Mouse (Mus musculus): ENCODE measurements at regions not wholly inside any gene's neighbourhood (a gene's known extent, or its start where the extent isn't known, plus 50 kb on each side); places are given as distances from the start of the nearest gene placed in this dataset.
"Not testable (repeated sequence)": the region's sequence is repeated elsewhere in the genome, so short reads cannot be mapped to it uniquely, and the experiment has no call there.

DNA sequence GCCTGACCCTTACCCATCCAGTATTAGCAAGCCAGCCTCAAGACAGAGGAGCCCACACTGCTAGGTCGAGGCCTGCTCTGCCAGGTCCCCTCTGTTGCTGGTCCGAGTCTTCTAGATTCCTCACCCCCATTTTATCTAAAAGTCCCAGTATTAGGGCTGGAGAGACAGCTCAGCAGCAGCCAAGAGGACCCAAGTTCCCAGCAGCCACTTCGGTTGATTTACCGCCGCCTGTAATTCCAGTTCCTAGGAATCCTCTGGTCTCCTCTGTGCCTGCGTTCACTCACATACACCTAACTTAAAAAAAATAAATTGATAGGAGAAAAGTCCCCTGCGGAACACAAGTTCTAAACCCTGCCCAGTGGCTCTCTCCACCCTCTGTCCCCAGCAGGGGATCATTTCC lies 138.9 kb upstream of the Ubl3 start:
- H3K27me3 ChIP-seq, result no peaks in the 10 kb centered on the region
- H3K4me2 ChIP-seq, result no peak overlapping the region
- H3K4me3 ChIP-seq, result no peak overlapping the region
- peaks cover 37% of the 10 kb centered on the region for H3K4me1 ChIP-seq (replicated peaks)
- 77% methylated on average over 7 of the region's 7 CpGs for WGBS
- no peak for ATAC-seq (ENCODE audit: low FRiP score, low read depth)
- peak overlapping the region; percentile 36 for H3K27ac ChIP-seq (replicated peaks)
- H3K9me3 ChIP-seq, result no peaks in the 10 kb centered on the region
- no peaks in the 10 kb centered on the region for H3K36me3 ChIP-seq
- H3K9ac ChIP-seq, result no peak overlapping the region

DNA sequence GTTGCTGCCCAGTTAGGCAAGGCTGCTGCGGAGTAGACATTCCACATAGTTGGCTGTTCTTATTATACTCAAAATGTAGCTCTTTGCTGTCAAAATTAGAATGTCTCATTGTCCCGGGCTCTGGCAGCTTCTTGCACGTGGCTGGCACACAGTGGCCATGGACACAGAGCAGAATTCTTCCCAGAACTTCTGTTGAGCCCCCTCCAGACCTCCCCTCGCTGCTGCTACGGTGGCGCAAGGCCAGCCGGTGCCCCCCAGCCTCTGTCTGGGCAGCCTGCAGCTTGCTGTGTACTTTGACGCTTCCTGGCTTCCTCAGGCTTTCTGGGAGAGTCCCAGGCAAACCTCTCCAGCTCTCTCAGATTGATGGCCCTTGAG lies 138.2 kb upstream of the Ubl3 start:
- ATAC-seq (ENCODE audit: low FRiP score, low read depth), result peak; percentile 77; the same call in 1 of the 2 replicates
- H3K36me3 ChIP-seq, result no peaks in the 10 kb centered on the region
- H3K9me3 ChIP-seq, result no peaks in the 10 kb centered on the region
- WGBS, result 50% methylated on average over 8 of the region's 8 CpGs
- peak overlapping the region; percentile 36 for H3K27ac ChIP-seq (replicated peaks)
- peaks cover 37% of the 10 kb centered on the region for H3K4me1 ChIP-seq (replicated peaks)
- H3K4me2 ChIP-seq, result no peak overlapping the region
- no peaks in the 10 kb centered on the region for H3K27me3 ChIP-seq
- no peak overlapping the region for H3K4me3 ChIP-seq
- no peak overlapping the region for H3K9ac ChIP-seq

DNA sequence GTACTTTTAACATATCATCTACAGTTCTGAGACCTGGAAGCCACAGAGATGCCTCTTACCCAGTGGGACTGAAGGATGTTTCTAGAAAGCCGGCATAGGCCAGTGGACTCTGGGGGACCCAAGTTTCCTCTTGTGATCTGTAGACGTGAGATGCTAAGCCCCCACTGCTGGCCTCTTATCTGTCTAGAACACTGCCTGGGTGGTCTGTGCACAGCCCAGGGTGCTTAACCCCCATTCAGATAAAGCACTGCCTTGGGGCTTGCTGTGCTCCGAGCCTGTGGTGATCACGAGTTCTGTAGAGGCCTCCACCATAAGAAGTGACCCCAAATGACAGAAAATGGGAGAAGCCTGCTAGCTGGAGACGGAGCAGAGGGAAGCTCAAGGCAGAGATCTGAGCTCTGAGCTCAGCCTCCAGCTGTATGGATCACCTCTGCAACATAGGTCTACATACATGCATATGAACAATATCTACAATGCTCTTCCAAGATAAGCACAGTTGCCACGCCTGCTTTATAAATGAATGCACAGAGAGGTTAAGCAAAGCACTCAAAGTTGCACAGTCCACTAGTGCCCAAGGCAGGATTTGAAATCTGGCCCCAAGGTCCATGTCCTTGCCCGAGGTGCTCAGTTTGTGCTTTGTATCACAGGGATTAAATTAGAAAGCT lies 137.7 kb upstream of the Ubl3 start:
- WGBS, result 73% methylated on average over 7 of the region's 7 CpGs
- no peaks in the 10 kb centered on the region for H3K36me3 ChIP-seq
- no peak overlapping the region for H3K27ac ChIP-seq (replicated peaks)
- H3K4me2 ChIP-seq, result no peak overlapping the region
- H3K4me1 ChIP-seq (replicated peaks), result peaks cover 37% of the 10 kb centered on the region
- H3K9ac ChIP-seq, result no peak overlapping the region
- no peak overlapping the region for H3K4me3 ChIP-seq
- no peaks in the 10 kb centered on the region for H3K27me3 ChIP-seq
- no peaks in the 10 kb centered on the region for H3K9me3 ChIP-seq
- no peak; the same call in 1 of the 2 replicates for ATAC-seq (ENCODE audit: low FRiP score, low read depth)

DNA sequence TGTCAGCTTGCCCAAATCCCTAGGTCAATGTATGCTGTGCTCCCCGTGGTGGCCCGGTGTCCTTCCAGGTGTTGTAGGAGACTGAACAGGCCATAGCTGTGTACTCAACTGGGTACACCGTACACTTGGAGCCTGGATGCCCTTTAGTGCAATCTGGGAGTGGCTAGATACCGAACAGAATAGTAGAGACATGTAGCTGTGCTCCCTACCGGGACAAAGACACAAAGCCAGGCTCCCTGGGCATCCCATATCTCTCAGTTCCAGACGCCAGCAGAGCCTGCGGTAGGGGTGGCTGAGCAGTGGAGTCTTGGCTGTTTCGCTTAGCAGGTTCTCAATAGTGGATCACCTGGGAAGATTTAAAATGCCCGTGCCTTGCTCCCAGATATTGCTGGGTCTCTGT lies 136.7 kb upstream of the Ubl3 start:
- Histone ChIP-seq H3K9me3 (no peaks in the 10 kb centered on the region), H3K9ac (no peak overlapping the region), H3K4me1 (replicated peaks) (peaks cover 37% of the 10 kb centered on the region), H3K36me3 (no peaks in the 10 kb centered on the region), H3K27me3 (no peaks in the 10 kb centered on the region), H3K4me3 (no peak overlapping the region), H3K27ac (replicated peaks) (no peak overlapping the region), H3K4me2 (no peak overlapping the region)
- no peak for ATAC-seq (ENCODE audit: low FRiP score, low read depth)
- WGBS, result 82% methylated on average over 9 of the region's 9 CpGs

DNA sequence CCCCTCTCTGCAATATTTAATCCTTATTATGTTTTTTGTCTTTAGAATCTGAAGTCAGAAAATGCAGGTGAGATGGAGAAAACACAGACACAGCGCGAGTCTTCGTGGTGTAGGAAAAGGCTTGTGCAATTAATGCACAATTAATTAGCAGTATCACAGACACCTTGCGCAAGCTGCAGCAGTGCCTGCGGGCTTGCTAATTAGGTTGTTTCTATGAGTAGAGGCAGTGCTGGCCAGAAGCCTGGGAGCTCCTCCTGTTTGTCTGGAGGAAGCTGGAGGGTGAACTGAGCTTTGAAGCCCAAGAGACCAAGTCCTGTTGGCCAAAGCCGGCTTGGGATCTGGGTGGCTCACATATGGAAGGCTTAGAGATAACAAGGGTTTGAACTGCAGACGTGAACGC lies 135.9 kb upstream of the Ubl3 start:
- Histone ChIP-seq H3K27me3 (no peaks in the 10 kb centered on the region), H3K4me2 (no peak overlapping the region), H3K36me3 (no peaks in the 10 kb centered on the region), H3K4me1 (replicated peaks) (peaks cover 37% of the 10 kb centered on the region), H3K9me3 (no peaks in the 10 kb centered on the region), H3K27ac (replicated peaks) (0 out of 2 replicates have a peak overlapping the region, but pooled peaks have one; percentile 3), H3K9ac (no peak overlapping the region), H3K4me3 (no peak overlapping the region)
- ATAC-seq (ENCODE audit: low FRiP score, low read depth), result peak; percentile 31; the same call in 1 of the 2 replicates
- WGBS, result 43% methylated on average over 8 of the region's 8 CpGs

DNA sequence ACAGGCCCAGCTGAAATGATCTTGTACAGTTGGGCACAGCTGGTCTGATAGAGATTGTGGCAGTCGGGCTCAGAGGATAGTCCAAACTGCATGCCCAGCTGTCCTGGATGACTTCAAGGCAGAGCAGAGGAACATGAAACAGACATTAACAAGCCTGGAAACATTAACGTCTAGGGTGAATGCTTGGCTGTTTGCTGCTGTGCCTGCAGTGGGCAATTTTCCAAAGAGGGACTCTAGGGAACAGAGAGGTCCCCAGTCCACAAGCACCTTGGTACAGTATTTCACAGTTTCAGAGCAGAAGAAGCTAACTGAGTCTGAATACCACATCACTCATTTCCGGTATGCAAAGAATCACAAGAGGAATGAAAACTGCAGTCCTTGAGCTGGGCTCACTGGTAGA lies 135.2 kb upstream of the Ubl3 start:
- ATAC-seq (ENCODE audit: low FRiP score, low read depth), result no peak
- H3K27ac ChIP-seq (replicated peaks), result 0 out of 2 replicates have a peak overlapping the region, but pooled peaks have one; percentile 3
- no peak overlapping the region for H3K4me2 ChIP-seq
- whole genome bisulfite sequencing, result 41% methylated on average over 3 of the region's 3 CpGs
- no peaks in the 10 kb centered on the region for H3K9me3 ChIP-seq
- peaks cover 31% of the 10 kb centered on the region for H3K4me1 ChIP-seq (replicated peaks)
- H3K9ac ChIP-seq, result no peak overlapping the region
- no peaks in the 10 kb centered on the region for H3K36me3 ChIP-seq
- no peaks in the 10 kb centered on the region for H3K27me3 ChIP-seq
- H3K4me3 ChIP-seq, result no peak overlapping the region

DNA sequence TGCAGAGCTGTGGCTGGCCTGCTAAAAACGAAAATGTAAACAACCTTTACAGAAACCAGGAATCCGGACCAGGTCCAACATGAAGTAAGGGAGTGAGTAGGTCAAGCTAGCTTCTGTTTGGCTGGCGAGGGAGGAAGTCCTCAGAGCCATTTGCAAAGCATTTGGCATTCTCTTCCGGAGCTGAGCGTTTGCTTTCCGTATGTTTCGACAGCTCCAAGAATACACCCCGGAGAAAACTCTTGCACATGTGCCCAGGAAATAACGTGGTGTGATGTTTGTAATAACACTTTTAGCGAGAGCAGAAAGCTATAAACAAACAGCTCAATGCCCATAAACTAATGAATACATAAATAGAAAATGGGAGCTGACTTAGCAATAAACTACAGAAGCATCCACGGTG lies 131.6 kb upstream of the Ubl3 start:
- Histone ChIP-seq H3K9ac (no peak overlapping the region), H3K4me2 (no peak overlapping the region), H3K36me3 (no peaks in the 10 kb centered on the region), H3K27ac (replicated peaks) (no peak overlapping the region), H3K27me3 (no peaks in the 10 kb centered on the region), H3K9me3 (no peaks in the 10 kb centered on the region), H3K4me3 (no peak overlapping the region), H3K4me1 (replicated peaks) (peaks cover 16% of the 10 kb centered on the region; the same call in 1 of the 2 replicates)
- 63% methylated on average over 11 of the region's 11 CpGs for WGBS
- no peak for ATAC-seq (ENCODE audit: low FRiP score, low read depth)

DNA sequence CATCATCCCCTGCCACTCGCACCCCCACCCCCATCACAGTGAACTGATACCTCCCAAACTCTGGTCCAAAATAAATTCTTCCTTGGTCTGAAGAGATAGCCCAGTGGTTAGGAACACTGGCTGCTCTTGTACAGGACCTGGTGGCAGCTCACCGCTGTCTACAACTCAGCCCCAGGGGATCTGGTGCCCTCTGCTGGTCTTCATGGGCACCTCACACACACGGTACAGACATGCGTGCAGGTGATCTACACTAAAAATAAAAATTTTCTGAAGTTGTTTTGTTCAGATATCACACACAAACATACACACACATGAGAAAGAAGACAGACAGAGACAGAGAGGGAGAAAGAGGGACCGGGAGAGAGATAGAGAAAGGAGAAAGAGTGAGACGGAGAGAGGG lies 130.0 kb upstream of the Ubl3 start:
- H3K9ac ChIP-seq, result no peak overlapping the region
- no peaks in the 10 kb centered on the region for H3K27me3 ChIP-seq
- H3K9me3 ChIP-seq, result no peaks in the 10 kb centered on the region
- H3K4me3 ChIP-seq, result no peak overlapping the region
- H3K4me2 ChIP-seq, result no peak overlapping the region
- H3K4me1 ChIP-seq (replicated peaks), result no peaks in the 10 kb centered on the region
- no peak for ATAC-seq (ENCODE audit: low FRiP score, low read depth)
- no peak overlapping the region for H3K27ac ChIP-seq (replicated peaks)
- WGBS, result 94% methylated on average over 6 of the region's 6 CpGs
- no peaks in the 10 kb centered on the region for H3K36me3 ChIP-seq

DNA sequence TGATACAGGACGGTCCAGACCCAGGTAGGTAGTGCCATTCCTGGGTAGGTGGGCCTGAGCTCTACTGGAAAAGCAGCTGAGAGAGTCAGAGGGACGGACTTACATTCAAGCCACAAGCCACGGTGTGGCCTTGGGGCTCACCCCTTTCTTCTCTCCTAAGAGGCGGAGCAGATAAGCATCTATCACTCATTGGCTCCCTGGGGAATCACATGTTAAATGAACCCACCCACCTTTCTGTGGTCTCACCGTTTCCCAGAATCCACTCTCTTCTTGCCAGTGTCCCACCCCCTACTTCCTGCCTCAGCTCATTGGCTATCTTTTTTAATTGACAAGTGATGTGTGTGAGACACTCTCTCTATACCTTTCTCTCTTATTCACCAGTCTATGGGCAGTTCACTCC lies 127.8 kb upstream of the Ubl3 start:
- Histone ChIP-seq H3K4me1 (replicated peaks) (no peaks in the 10 kb centered on the region), H3K4me2 (no peak overlapping the region), H3K36me3 (no peaks in the 10 kb centered on the region), H3K4me3 (no peak overlapping the region), H3K27me3 (no peaks in the 10 kb centered on the region), H3K9ac (no peak overlapping the region), H3K27ac (replicated peaks) (no peak overlapping the region), H3K9me3 (no peaks in the 10 kb centered on the region)
- 88% methylated on average over 5 of the region's 5 CpGs for WGBS
- ATAC-seq (ENCODE audit: low FRiP score, low read depth), result no peak

DNA sequence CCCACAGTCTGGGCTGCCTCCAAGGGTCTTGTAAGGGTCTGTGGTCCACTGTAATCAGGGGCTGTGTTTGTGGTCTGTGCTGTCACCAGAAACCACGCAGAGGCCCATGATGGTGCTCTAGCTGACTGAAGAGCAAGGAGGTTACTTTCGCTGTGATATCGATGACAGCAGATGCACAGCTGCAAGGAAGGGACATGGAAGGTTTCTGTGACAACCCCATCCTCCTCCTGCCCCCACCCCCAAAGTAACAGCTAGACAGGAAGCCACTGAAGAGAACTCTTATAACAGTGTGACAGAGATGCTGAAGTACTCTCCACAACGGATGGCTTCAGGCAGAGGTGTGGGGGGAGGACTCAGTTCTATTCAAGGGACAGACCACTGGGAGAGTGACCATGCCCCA lies 127.0 kb upstream of the Ubl3 start:
- Histone ChIP-seq H3K9me3 (no peaks in the 10 kb centered on the region), H3K27me3 (no peaks in the 10 kb centered on the region), H3K4me1 (replicated peaks) (no peaks in the 10 kb centered on the region), H3K36me3 (no peaks in the 10 kb centered on the region), H3K4me2 (no peak overlapping the region), H3K9ac (no peak overlapping the region), H3K27ac (replicated peaks) (no peak overlapping the region), H3K4me3 (no peak overlapping the region)
- no peak for ATAC-seq (ENCODE audit: low FRiP score, low read depth)
- WGBS, result 91% methylated on average over 4 of the region's 4 CpGs

DNA sequence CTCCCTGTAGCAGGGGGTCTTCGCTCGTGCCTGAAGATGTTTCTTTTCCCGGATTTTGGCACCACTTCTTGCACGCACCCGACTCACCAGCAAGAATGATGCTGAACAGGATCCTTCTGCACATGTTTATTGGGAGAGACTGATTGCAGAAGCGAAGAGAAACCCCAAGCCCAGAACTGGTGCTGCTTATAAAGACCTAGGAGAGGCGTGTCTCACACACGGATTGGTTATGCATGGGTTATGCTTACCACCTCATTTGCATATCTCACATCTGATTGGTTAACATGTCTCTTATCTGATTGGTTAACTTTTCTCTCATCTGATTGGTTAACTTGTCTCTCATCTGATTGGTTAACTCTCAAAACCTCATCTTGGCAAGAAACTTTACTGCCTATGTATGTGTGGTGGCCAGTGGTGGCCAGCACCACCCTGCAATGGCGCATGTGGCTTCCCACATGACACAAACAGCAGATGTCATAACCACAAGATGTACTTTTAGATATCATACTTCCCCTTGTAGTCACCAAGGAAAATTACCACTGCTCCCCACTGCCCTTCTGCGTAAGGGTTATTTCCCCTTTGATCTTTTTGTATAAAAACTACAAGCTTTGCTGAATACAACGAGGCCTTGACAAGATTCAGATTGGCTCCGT lies 125.8 kb upstream of the Ubl3 start:
- H3K4me1 ChIP-seq (replicated peaks); H3K9me3 ChIP-seq; H3K27me3 ChIP-seq; H3K36me3 ChIP-seq; ATAC-seq (ENCODE audit: low FRiP score, low read depth); H3K27ac ChIP-seq (replicated peaks); H3K4me2 ChIP-seq; H3K4me3 ChIP-seq; H3K9ac ChIP-seq: not testable (repeated sequence)
- WGBS, result 97% methylated on average over 12 of the region's 12 CpGs

DNA sequence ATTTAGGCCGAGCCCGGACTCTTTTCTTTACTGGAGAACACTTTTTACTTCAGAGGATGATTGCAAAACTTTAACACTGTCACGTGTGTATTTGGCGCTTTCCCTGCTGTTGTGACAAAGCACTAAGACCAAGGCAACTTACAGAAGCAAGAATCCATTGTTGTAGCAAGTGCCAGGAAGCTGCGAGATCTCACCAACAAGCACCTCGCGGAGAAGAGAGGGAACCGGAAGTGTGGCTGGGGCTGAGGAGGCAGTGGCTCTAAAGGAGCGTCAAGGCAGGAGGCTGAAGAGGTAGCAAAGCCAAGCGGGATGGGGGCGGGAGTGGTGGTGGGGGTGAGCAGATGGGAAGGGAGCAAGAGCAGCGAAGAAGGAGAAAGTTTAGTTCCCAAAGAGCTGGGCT lies 121.7 kb upstream of the Ubl3 start:
- H3K27ac ChIP-seq (replicated peaks), result no peak overlapping the region
- no peaks in the 10 kb centered on the region for H3K9me3 ChIP-seq
- H3K27me3 ChIP-seq, result no peaks in the 10 kb centered on the region
- no peaks in the 10 kb centered on the region for H3K36me3 ChIP-seq
- H3K4me1 ChIP-seq (replicated peaks), result peaks cover 13% of the 10 kb centered on the region; the same call in 1 of the 2 replicates
- no peak overlapping the region for H3K4me2 ChIP-seq
- 78% methylated on average over 12 of the region's 12 CpGs for WGBS
- ATAC-seq (ENCODE audit: low FRiP score, low read depth), result no peak
- H3K4me3 ChIP-seq, result no peak overlapping the region
- H3K9ac ChIP-seq, result no peak overlapping the region
